Comparison of ENCODE assay signal across 8 mouse cellular contexts in genomic region chr4:128610706-128611105, GRCm38 (mm10). TPM values are rescaled to one million over a fixed set of nuclear protein-coding genes. Genes with fewer than 3 reads are reported as not detected.
DNase-seq lines count a peak whose midpoint lies in the region; ATAC-seq lines count a peak whose summit lies in the region.

No protein-coding gene starts in this region.

- no peaks in the 10 kb centered on the region for H3K9me3 ChIP-seq in liver, embryonic 11.5 days (ENCODE audit: control insufficient read depth, low read length)
- no peaks in the 10 kb centered on the region for H3K9me3 ChIP-seq in intestine, embryonic 15.5 days
- no peaks in the 10 kb centered on the region for H3K9me3 ChIP-seq in neural tube, embryonic 13.5 days

- H3K4me2 ChIP-seq in liver, embryonic 11.5 days: peak overlapping the region; percentile 91
- H3K4me2 ChIP-seq in intestine, embryonic 15.5 days (replicated peaks): peak overlapping the region; percentile 80
- peak overlapping the region; percentile 74 for H3K4me2 ChIP-seq in neural tube, embryonic 13.5 days

- WGBS in liver, embryonic 11.5 days: 29% methylated on average over 10 of the region's 10 CpGs
- 14% methylated on average over 10 of the region's 10 CpGs for WGBS in intestine, embryonic 15.5 days
- WGBS in neural tube, embryonic 13.5 days: 32% methylated on average over 10 of the region's 10 CpGs

- H3K4me1 ChIP-seq in liver, embryonic 11.5 days (replicated peaks; ENCODE audit: control insufficient read depth, insufficient read depth, low read length): peaks cover 8% of the 10 kb centered on the region
- H3K4me1 ChIP-seq in intestine, embryonic 15.5 days (replicated peaks): peaks cover 5% of the 10 kb centered on the region
- H3K4me1 ChIP-seq in neural tube, embryonic 13.5 days (replicated peaks): peaks cover 34% of the 10 kb centered on the region

- H3K4me3 ChIP-seq in liver, embryonic 11.5 days (ENCODE audit: low read depth, low read length): peak overlapping the region; percentile 62
- H3K4me3 ChIP-seq in intestine, embryonic 15.5 days (replicated peaks): no peak overlapping the region
- H3K4me3 ChIP-seq in neural tube, embryonic 13.5 days: peak overlapping the region; percentile 60

- no peak for ATAC-seq in liver, embryonic 11.5 days (replicated peaks; ENCODE audit: low FRiP score)
- ATAC-seq in intestine, embryonic 15.5 days: no peak
- ATAC-seq in neural tube, embryonic 13.5 days (ENCODE audit: low read depth): peak; percentile 1; the same call in 1 of the 2 replicates

- no peaks in the 10 kb centered on the region for H3K36me3 ChIP-seq in liver, embryonic 11.5 days (ENCODE audit: control insufficient read depth, insufficient read depth, low read length)
- H3K36me3 ChIP-seq in intestine, embryonic 15.5 days: 0 out of 2 replicates have a peak, but pooled peaks cover 2% of the 10 kb centered on the region
- no peaks in the 10 kb centered on the region for H3K36me3 ChIP-seq in neural tube, embryonic 13.5 days

- peak overlapping the region; percentile 49; the same call in 1 of the 2 replicates for H3K27ac ChIP-seq in liver, embryonic 11.5 days (ENCODE audit: low read depth, low read length)
- no peak overlapping the region for H3K27ac ChIP-seq in intestine, embryonic 15.5 days
- no peak overlapping the region for H3K27ac ChIP-seq in neural tube, embryonic 13.5 days (replicated peaks)

- peak; percentile 20 for DNase-seq in adrenal gland, postnatal 14 days
- DNase-seq in adrenal gland, postnatal 4 days (ENCODE audit: low spot score in 2 of 2): no peak
- no peak for DNase-seq in liver, embryonic 11.5 days (ENCODE audit: low spot score)
- no peak for DNase-seq in liver
- DNase-seq in gastrocnemius, postnatal 4 days (ENCODE audit: low spot score in 2 of 2): no peak
- no peak for DNase-seq in layer of hippocampus, adult 11-12 months (ENCODE audit: low spot score)

- peak overlapping the region; percentile 46; the same call in 1 of the 2 replicates for H3K9ac ChIP-seq in liver, embryonic 11.5 days (ENCODE audit: low read depth, low read length)
- H3K9ac ChIP-seq in intestine, embryonic 15.5 days: no peak overlapping the region; the same call in 1 of the 2 replicates
- H3K9ac ChIP-seq in neural tube, embryonic 13.5 days: peak overlapping the region; percentile 1; the same call in 1 of the 2 replicates

- no peaks in the 10 kb centered on the region for H3K27me3 ChIP-seq in liver, embryonic 11.5 days (replicated peaks; ENCODE audit: control insufficient read depth, insufficient read depth, low read length)
- H3K27me3 ChIP-seq in intestine, embryonic 15.5 days (replicated peaks): no peaks in the 10 kb centered on the region
- no peaks in the 10 kb centered on the region for H3K27me3 ChIP-seq in neural tube, embryonic 13.5 days

RNA-seq across cellular contexts. Expression of gene Zscan20, which starts 0.8 kb away (rescaled TPM):
- total RNA-seq in adrenal gland, postnatal 14 days (2021): 5.0 and 6.5 TPM in 2 replicates
- total RNA-seq in adrenal gland, postnatal 4 days (2021): 1 to 10 TPM; 5.9 to 7.6 TPM
- 2.4 and 3.9 TPM in 2 replicates for polyA plus RNA-seq in liver, embryonic 11.5 days (2014; fragmentation: Nextera tagmentation; extraction: Ambion mirVana)
- 2.5 and 3.5 TPM in 2 replicates for polyA plus RNA-seq in intestine, embryonic 15.5 days (2015; fragmentation: Nextera tagmentation; extraction: Ambion mirVana)
- 4.1 and 4.6 TPM in 2 replicates for polyA plus RNA-seq in neural tube, embryonic 13.5 days (2015; fragmentation: Nextera tagmentation; extraction: Ambion mirVana)
- 1 to 10 TPM; 4.4 to 4.6 TPM for total RNA-seq in gastrocnemius, postnatal 4 days (2021)

RNA-seq across cellular contexts. Expression of gene Tlr12, which starts 7.7 kb away (rescaled TPM):
- 0.48 and 0.98 TPM in 2 replicates for total RNA-seq in adrenal gland, postnatal 14 days (2021)
- 1 to 10 TPM in 1 of 2 experiments, under 1 TPM in 1; 0.87 to 1.4 TPM for total RNA-seq in adrenal gland, postnatal 4 days (2021)
- 0.81 and 0.88 TPM in 2 replicates for polyA plus RNA-seq in liver, embryonic 11.5 days (2014; fragmentation: Nextera tagmentation; extraction: Ambion mirVana)
- polyA plus RNA-seq in intestine, embryonic 15.5 days (2015; fragmentation: Nextera tagmentation; extraction: Ambion mirVana): 2.2 and 2.4 TPM in 2 replicates
- polyA plus RNA-seq in neural tube, embryonic 13.5 days (2015; fragmentation: Nextera tagmentation; extraction: Ambion mirVana): 1.7 and 2.0 TPM in 2 replicates
- total RNA-seq in gastrocnemius, postnatal 4 days (2021): under 1 TPM; 0.07 to 0.26 TPM

RNA-seq across cellular contexts. Expression of gene Phc2, which starts 43.8 kb away (rescaled TPM):
- 79.0 and 79.8 TPM in 2 replicates for total RNA-seq in adrenal gland, postnatal 14 days (2021)
- total RNA-seq in adrenal gland, postnatal 4 days (2021): 10 to 100 TPM; 91.8 to 95.1 TPM
- 39.3 and 40.4 TPM in 2 replicates for polyA plus RNA-seq in liver, embryonic 11.5 days (2014; fragmentation: Nextera tagmentation; extraction: Ambion mirVana)
- 39.2 and 42.3 TPM in 2 replicates for polyA plus RNA-seq in intestine, embryonic 15.5 days (2015; fragmentation: Nextera tagmentation; extraction: Ambion mirVana)
- polyA plus RNA-seq in neural tube, embryonic 13.5 days (2015; fragmentation: Nextera tagmentation; extraction: Ambion mirVana): 82.2 and 101 TPM in 2 replicates
- 10 to 100 TPM; 47.2 to 52.7 TPM for total RNA-seq in gastrocnemius, postnatal 4 days (2021)
